Mouse (Mus musculus): Measurements from ENCODE around the gene Tmem201.

Gene Tmem201

GRCm38 (mm10) chr4:149749003-149749662 lies 11.3 kb upstream of the Tmem201 start:
- no peak for DNase-seq (ENCODE audit: low read depth)

DNA sequence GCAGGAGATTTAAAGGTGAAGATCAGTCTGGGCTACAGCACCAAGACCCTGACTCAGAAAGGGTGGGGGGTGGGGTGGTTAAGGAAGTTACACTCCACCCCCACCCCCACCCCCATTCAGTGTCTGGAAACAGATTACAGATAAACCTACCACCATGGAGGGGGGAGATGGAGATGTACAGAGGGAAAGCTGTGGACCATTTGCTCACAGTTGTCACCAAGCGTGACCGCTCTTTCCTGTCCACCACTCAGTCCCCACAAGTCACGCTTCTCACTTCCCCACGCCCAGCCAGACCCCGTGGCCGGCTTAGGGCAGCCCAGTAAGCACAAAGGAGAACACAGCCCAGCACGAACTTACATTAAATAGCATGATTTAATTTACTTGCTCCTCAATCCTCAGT lies 6.3 kb upstream of the Tmem201 start:
- no peak for DNase-seq (ENCODE audit: low read depth)

DNA sequence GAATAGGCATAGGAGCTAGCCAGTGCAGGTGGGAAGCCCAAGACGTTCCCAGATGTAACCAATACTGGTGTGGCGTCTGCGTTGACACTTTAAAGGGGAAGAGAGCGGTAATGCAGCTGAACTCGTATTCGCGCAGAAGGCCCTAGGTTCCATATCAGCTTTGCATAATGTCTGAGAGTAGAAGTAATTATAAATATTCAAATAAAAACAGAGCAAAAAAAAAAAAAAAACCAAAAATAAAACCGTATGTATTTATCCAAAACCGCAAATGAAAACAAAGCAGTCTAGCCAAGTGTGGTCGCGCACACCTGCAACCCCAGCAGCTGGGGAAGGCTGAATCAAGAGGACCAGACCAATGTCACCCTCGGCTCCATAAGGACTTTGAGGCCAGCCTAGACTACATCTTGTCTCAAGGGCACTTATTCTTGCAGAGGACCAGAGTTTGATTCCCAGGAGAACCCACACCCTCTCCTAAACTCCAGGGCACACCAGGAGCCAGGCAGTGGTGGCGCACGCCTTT lies 4.2 kb upstream of the Tmem201 start:
- no peak for DNase-seq (ENCODE audit: low read depth)

DNA sequence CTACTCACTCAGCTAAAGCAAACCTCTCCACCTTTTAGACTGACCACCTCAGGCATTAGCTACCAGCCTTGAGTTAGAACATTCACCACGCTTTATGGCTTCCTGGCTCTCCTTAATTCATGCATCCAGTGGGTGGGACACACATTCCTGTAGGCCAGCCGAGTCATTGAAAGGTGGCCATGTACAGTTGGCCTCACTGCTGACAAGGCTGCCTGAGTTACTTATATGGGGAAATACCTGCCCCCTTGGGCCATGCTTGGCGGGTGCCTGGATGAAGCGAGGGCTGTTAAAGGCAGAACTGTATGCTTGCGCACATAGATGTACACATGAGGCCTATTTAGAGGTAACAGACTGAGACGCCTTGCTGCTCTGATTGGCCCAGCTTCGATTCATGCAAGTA lies 2.5 kb upstream of the Tmem201 start:
- DNase-seq (ENCODE audit: low read depth), result no peak

DNA sequence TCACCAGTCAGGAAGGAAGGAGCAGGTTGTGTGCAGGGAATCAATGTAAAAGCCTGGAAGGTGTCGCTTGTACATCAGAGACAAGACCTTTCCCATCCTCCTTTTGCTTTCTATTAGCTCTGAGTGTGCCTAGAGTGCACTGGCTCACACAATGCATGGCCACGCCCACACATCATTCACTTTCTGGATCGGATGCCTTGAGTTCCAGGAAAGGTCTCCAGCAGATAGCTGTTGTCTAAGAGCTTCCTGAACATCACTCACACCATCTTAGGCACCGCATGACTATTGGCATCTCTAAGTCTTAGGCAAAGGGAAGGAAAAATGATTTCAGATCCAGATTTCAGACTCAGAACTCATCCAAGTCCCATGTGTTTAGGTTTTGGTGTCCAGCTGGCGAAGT lies 1.6 kb upstream of the Tmem201 start:
- DNase-seq (ENCODE audit: low read depth), result peak; percentile 28

- DNase-seq (ENCODE audit: low read depth), result no peak
Measured at GRCm38 (mm10) chr4:149736581-149736980, 1.3 kb downstream of the Tmem201 start.

DNA sequence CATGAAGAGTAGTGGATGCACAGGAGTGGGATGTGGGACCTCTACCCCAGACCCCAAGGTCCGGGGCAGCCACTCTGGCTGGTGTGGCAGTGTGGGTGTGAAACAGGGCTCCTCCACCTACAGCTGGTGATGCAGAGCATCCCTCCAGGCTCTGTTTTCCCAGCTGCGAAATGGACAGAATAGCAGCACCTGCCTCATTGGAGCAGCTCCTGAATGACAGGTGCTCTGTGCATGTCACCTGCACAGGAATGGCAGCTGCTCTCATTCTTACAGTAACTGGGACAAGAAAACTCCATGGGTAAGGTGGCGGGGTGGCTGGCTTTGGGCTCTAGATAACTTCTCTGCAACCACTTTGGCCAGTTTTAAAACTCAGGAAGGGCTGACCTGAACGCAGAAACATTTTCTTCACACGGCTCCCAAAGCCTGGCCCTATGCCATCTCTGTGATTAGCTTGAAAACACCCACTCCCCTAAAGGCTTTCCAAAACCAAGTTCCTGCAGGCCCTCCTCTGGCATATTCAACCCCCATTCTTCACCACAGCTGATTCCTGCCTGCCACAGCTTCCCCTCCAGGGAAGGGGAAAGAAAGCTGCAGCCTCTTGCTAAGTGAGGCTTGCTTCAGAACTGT lies 2.1 kb downstream of the Tmem201 start:
- no peak for DNase-seq (ENCODE audit: low read depth)

DNA sequence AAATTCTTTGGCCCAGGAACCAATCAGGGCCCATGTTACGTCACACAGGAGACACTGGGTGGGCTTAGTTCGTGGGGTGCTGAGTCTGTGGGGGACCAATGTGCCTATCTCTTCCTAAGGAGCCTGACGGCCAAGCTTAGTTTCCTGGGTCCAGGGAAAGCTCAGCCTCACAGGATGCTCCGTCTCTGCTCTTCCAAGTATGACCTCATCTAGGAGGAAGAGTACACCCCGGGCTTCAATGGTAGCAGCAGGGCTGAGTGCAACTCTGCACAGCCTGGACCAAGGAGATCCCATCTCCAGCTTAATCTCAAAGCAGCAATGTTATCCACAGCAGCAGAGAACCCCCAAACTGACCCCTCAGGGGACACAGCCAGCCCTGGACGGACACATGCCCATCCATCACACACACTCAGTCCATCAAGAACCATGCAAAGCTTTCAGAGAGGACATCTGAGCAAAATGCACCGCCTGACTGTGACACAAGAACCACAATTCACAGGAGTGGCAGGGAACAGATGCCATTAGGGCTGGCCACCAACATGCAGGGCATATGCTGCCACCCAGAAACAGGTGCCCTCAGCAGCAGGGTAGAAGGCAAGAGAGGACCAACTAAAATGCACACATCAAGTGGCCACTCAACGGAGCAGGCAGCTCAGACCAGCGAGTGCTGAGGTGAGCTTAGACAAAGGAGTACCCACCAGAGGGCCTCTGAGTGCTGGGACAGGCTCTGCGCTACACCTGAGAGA lies 2.9 kb downstream of the Tmem201 start:
- DNase-seq (ENCODE audit: low read depth), result no peak

DNA sequence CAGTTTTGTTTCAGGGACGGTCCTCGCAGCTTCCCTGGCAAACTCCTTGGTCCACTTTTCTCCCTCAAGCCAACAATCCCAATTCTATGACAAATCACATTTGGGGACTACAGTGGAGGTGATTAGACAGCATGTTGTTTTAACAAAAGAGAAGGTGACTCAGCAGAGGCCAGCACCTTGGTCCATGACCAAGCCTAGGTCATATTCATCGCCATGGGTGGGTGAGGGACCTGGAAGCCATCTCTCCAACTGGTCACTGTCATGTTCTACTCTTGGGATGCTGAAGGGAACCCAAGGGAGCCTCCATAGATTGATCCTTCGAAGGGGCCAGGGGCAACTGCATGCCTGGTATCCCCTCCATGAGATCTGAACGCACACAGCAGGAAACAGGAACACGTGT lies 3.6 kb downstream of the Tmem201 start:
- no peak for DNase-seq (ENCODE audit: low read depth)

GRCm38 (mm10) chr4:149733748-149734147 lies 4.1 kb downstream of the Tmem201 start:
- no peak for DNase-seq (ENCODE audit: low read depth)

DNA sequence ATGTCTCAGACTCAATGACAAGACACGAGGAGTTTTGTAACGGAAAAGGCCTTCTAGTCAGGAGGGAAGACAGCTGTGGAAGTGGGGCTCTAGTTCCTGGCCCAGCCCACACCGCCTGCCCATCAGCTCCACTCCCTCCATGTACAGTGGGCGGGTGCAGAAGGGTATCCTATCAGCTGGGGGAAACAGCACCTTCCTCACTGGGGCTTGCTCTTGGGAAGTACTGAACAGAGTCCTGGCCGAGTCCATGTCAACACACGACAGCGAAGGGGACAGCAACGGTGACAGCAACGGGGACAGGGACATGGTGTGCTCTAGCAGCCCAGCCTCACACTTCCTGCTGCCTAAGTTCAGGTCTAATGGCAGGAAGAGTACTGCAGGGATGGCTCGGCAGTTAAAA lies 5.0 kb downstream of the Tmem201 start:
- no peak for DNase-seq (ENCODE audit: low read depth)

GRCm38 (mm10) chr4:149732313-149732712 lies 5.5 kb downstream of the Tmem201 start:
- DNase-seq (ENCODE audit: low read depth), result no peak

DNA sequence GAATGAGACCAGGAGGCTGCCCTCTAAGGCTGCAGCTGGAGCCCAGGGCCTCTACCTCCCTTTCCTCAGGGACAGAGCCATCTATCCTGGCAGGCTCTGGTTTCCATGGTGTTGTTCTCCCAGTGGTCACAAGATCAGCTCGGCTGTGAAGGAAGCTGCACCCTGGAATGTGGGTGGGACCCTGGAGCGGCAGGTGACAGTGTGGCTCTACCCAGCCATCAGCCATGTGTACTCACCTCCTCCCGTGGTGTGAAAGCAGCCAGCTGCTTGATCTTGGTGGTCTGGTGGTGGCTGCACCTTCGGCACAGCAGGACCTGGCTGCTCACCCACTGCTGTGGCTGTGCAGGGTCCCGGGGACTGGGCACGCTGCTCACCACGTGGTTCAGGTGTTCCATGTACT lies 7.0 kb downstream of the Tmem201 start:
- DNase-seq (ENCODE audit: low read depth), result no peak

- no peak for DNase-seq (ENCODE audit: low read depth)
Measured at GRCm38 (mm10) chr4:149728810-149729209, 9.0 kb downstream of the Tmem201 start.

DNA sequence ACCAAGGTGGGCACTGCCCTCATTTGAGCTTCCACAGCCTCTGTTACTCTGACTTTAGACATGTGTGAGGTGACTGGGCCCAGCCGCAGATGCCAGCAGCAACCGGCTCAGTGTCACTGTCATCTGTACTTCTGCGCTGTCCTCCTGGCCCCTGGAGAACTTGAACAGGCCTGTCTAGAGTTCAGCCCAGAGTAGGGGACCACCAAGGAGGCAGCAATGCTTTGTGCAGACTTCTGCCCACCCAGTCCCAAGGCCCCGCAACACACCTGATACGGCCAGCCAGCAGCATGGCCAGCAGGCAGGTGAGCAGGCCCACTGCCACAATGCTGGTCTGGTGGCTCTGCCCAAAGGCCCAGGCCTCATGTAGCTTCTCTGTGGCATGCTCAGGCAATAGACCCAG lies 10.2 kb downstream of the Tmem201 start:
- no peak for DNase-seq (ENCODE audit: low read depth)

DNA sequence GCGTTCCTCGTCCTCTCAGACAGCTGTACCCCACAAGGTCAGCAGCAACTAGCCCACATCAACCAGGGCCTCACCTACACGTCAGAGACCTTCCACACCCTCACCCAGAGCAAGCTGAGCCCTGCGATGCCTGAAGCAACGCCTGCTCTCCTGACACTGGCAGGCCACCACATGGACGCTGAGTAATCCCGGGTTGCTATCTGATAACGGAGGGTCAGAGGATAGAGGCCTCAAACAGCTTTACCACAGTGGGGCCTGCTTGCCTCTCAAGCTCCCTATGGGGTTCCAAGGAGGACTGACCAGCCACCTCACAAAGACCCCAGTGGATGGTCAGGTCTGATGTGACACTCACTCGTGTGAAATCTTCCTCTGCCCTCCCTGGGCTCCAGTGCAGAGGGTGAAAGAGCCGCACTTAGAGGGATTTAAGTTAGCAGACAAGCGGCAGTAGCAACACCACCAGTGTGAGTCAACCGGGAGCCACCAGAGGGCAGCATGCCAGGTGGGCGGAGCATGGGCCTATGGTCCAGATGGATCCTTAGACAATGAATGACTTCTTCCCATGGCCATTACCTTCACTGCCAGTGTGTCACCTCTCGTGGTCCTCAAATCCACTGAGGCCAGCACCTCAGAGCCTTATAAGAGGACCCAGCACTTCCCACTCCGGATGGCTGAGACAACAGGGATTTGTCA lies 12.0 kb downstream of the Tmem201 start:
- DNase-seq (ENCODE audit: low read depth), result peak; percentile 71

- no peak for DNase-seq (ENCODE audit: low read depth)
Measured at GRCm38 (mm10) chr4:149724916-149725470, 12.9 kb downstream of the Tmem201 start.

DNA sequence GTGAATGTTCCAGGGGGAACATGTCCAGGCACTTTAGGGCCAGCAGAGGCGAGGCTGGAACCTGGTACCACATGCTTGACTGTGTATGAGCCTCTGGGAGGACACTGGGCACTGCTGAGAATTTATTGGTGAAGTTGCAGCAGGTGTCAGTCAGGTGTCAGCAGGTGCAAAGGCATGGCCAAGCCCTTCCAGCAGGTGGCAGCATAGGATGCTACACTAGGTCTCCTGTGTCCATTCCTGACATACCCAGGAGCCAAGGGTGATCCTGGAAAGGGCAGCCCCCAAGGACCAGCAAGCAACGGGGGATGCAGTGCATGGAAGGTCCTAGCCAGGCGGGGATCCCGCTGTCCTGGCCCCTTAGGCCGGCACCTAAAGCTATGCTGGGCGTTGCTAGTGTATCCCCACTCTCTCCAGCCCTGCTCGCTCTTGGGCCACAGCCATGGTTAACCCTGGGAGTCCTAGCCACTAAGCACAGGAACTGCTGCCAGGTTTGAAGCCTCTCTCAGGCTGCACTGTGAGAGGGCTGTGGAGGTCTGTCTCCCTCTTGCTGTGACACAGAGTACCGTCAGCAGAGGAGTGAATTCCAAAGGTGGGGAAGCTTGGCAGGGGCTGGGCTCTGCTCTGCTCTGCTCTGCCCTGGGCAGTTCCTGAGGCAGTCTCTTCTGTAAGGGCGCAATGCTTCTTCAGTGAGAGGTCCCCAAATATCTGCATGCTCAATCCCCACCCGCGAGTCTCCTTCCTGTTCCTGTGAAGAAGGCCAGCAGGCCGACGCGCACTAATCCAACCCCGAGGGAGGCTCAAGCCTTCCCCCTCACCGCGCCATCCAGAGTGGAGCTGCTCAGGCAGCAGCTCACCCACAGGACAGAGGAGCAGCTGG lies 13.8 kb downstream of the Tmem201 start:
- peak; percentile 70 for DNase-seq (ENCODE audit: low read depth)

DNA sequence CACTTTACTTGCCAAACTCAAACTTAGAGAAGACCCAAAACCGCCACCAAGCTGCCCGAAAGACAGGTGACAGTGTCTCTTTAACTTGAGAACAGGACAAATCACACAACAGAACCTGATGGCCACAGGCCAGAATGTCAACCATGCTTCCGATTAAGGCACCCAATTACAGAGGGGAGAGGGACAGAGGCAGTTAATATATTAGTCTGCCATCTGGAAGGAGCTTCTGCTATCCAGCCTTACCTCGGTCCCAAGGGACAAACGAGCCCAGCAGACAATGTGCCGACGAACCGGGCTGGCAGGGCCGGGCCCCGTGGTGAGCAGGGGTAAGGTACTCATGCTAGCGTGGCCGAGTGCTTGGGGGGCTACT lies 14.8 kb downstream of the Tmem201 start:
- DNase-seq (ENCODE audit: low read depth), result no peak

- DNase-seq (ENCODE audit: low read depth), result no peak
Measured at GRCm38 (mm10) chr4:149722104-149723020, 15.5 kb downstream of the Tmem201 start.

Measured in induced T-regulatory cell, adult 2 months (primary cell).